Mouse (Mus musculus): ENCODE measurements around the gene Dock9.

GRCm38 (mm10) chr14:121785394-121785793, 12.2 kb downstream of the Dock9 start:
- no peak for TF ChIP-seq CTCF (IDR thresholded peaks at IDR 0.05; ENCODE audit: control insufficient read depth, insufficient read depth, insufficient read length)
- TF ChIP-seq MAX (IDR thresholded peaks at IDR 0.05) = no peak

All from C2C12 (cell line).